Mouse (Mus musculus) forebrain, embryonic 14.5 days (tissue): ENCODE measurements around the gene Tle1. TPM values are rescaled to one million over a fixed set of nuclear protein-coding genes. Genes with fewer than 3 reads are reported as not detected.

Experiments used
- ATAC-seq: fragments of 200-750 bp; cut with Nextera tagmentation; 2 replicates; pipeline ENCODE4 v1.8.0; 2017; ENCODE audit warnings: mild to moderate bottlenecking, moderate library complexity
- DNase-seq: peaks from one replicate; pipeline ENCODE4 v3.0.0-alpha.2; 2015; ENCODE audit warnings: low spot score
- H3K27ac ChIP-seq: fragments of 300-500 bp; sonication (generic); 2 replicates; pipeline ENCODE4 v1.5.1; 2014; ENCODE audit warnings: low read depth, mild to moderate bottlenecking, control low read depth, low read length, moderate library complexity
- H3K27me3 ChIP-seq: fragments of 300-500 bp; sonication (generic); replicated peaks from 2 replicates; pipeline ENCODE4 v1.6.1; 2014; ENCODE audit warnings: low read length, control low read depth, mixed read lengths; ENCODE audit not compliant: control insufficient read depth, insufficient read depth
- H3K36me3 ChIP-seq: fragments of 300-500 bp; sonication (generic); 2 replicates; pipeline ENCODE4 v1.6.1; 2014; ENCODE audit warnings: low read length, control low read depth; ENCODE audit not compliant: control insufficient read depth, insufficient read depth
- H3K4me1 ChIP-seq: fragments of 300-500 bp; sonication (generic); 2 replicates; pipeline ENCODE4 v1.6.1; 2014; ENCODE audit warnings: antibody characterized with exemption, low read length, control low read depth; ENCODE audit not compliant: control insufficient read depth, insufficient read depth
- H3K4me2 ChIP-seq: fragments of 300-500 bp; sonication (generic); 2 replicates; pipeline ENCODE4 v1.6.1; 2014; ENCODE audit warnings: mild to moderate bottlenecking, control low read depth, low read length
- H3K4me3 ChIP-seq: fragments of 300-500 bp; sonication (generic); 2 replicates; pipeline ENCODE4 v1.5.1; 2014; ENCODE audit warnings: low read depth, low read length, control low read depth
- H3K9ac ChIP-seq: fragments of 300-500 bp; sonication (generic); 2 replicates; pipeline ENCODE4 v1.6.1; 2014; ENCODE audit warnings: mild to moderate bottlenecking, low read length, control low read depth, moderate library complexity
- H3K9me3 ChIP-seq: fragments of 300-500 bp; sonication (generic); replicated peaks from 2 replicates; pipeline ENCODE4 v1.6.1; 2016; ENCODE audit warnings: low read length, control low read depth, mixed read lengths; ENCODE audit not compliant: control insufficient read depth
- WGBS: fragments of 180-500 bp; shearing (Covaris S2); extraction: QIAGEN DNeasy Blood & Tissue Kit; methylation state at CpG from one replicate; pipeline ENCODE4 v1.1.7; 2014; 5-methylcytosine and 5-hydroxymethylcytosine counted together
- polyA plus RNA-seq: library from polyadenylated mRNA; unstranded; fragments of >200 nt; fragmentation: Nextera tagmentation; extraction: Ambion mirVana; gene quantifications from 2 replicates; pipeline ENCODE4 v1.2.1, GENCODE M21; 2014

Tle1 gene
- polyA plus RNA-seq, 1 experiment from 2014 or later = 41.2 TPM

DNA sequence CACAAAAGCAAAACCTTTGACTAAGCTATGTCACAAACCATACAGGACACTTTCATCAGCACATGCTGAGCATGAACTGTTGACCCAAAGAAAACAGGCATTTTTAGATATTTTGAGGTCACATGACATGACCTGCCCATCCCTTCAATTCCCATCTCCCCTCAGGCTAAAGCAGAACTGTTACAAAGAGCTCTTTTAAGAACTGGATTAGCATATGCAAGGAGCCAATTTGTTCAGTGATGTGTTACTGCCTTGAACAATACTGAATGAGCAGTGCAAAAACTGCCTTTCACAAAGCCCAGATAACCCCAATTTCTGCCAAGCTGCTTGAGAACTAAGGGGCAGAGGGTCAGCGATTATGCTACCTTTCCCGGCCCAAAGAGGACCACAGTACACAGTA lies 54.7 kb downstream of the Tle1 start:
- peaks cover 12% of the 10 kb centered on the region for H3K36me3 ChIP-seq
- H3K4me1 ChIP-seq = peaks cover 19% of the 10 kb centered on the region
- H3K27ac ChIP-seq = peak overlapping the region; percentile 46; the same call in 1 of the 2 replicates
- 2% methylated on average over 2 of the region's 2 CpGs for WGBS
- H3K9me3 ChIP-seq = no peaks in the 10 kb centered on the region
- H3K4me2 ChIP-seq = no peak overlapping the region
- no peak overlapping the region for H3K9ac ChIP-seq
- no peak overlapping the region for H3K4me3 ChIP-seq
- ATAC-seq (peak; percentile 91), DNase-seq (peak; percentile 83)
- H3K27me3 ChIP-seq = no peaks in the 10 kb centered on the region

DNA sequence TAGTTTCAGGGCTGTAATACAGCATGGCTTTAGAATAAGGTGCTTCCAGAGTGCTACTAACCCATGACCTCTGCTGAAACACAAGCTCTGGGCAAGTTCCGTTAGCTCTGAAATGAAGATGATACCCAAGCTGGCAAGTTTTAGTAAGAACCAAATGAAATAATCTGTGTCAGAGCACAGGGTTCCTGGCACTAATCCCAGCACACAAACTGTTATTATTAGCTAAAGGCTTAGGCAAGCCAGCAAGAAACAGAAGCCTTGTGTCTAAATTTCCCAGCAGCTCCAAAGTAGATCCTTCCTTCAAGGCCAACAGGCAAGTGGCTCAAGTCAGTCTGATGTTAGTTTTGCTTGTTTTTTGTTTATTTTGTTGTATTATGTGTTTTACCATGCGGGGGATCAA lies 56.2 kb downstream of the Tle1 start:
- ATAC-seq = no peak
- peaks cover 25% of the 10 kb centered on the region for H3K4me1 ChIP-seq
- H3K36me3 ChIP-seq = peaks cover 27% of the 10 kb centered on the region
- H3K9me3 ChIP-seq = no peaks in the 10 kb centered on the region
- no peak overlapping the region for H3K4me3 ChIP-seq
- no peak overlapping the region for H3K4me2 ChIP-seq
- no peaks in the 10 kb centered on the region for H3K27me3 ChIP-seq
- peak; percentile 39 for DNase-seq
- no peak overlapping the region for H3K9ac ChIP-seq
- WGBS = 70% methylated on average over 2 of the region's 2 CpGs
- no peak overlapping the region for H3K27ac ChIP-seq

DNA sequence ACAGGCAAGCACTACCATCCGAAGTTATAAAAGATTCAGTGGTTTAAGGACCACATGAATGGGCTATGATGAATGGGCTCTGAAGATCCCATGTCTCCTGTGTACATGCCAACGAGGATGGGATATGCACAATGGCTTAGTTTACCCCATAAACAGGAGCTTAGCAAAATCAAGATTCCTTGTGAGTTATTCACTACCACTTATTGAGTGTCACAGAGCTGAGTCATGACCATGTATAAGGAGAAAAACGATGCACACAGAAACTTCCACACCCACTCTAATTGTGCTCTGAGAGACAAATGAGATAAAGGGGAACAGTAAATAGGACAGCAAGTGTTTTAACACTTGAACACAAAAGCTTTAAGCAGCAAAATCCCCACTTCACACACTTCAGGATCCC lies 60.0 kb downstream of the Tle1 start:
- no peaks in the 10 kb centered on the region for H3K9me3 ChIP-seq
- no peak for ATAC-seq
- H3K4me1 ChIP-seq = peaks cover 10% of the 10 kb centered on the region; the same call in 1 of the 2 replicates
- H3K4me2 ChIP-seq = no peak overlapping the region
- no peak overlapping the region for H3K27ac ChIP-seq
- 48% methylated on average over 3 of the region's 3 CpGs for WGBS
- H3K36me3 ChIP-seq = peaks cover 54% of the 10 kb centered on the region
- H3K9ac ChIP-seq = no peak overlapping the region
- H3K27me3 ChIP-seq = no peaks in the 10 kb centered on the region
- no peak for DNase-seq
- no peak overlapping the region for H3K4me3 ChIP-seq

DNA sequence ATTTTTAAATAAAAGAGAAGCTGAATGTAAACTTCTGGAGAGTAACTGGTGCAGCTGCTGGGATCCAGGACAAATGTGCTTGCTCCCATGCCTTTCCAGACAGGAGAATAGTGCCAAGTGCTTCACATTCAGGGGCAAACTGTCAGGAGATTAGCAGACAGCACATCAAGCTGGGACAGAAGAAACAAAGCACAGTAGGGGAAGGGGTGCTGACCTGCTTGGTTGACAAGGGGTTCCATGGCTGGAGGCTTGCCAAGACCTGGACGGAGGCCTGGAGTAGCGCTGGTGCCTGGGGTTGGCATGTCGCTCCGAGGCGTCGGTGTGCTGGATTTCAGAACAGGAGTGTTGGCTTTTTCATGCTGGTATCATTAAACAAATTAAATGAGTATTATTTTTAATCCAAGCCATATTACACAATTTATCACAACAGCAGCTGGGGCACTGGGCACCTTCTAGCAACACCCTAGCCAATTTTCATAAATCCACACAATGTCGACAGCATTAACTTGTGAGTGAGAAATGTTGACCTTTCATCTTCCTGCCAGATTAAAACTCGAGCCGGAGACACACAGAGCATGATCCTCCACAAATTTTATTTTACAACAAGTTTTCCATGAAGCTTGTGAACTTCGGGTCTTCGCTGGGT lies 61.1 kb downstream of the Tle1 start:
- 39% methylated on average over 11 of the region's 11 CpGs for WGBS
- no peak overlapping the region for H3K4me2 ChIP-seq
- peaks cover 57% of the 10 kb centered on the region for H3K36me3 ChIP-seq
- no peak overlapping the region for H3K27ac ChIP-seq
- no peaks in the 10 kb centered on the region for H3K27me3 ChIP-seq
- no peak overlapping the region for H3K4me3 ChIP-seq
- H3K9ac ChIP-seq = no peak overlapping the region
- H3K9me3 ChIP-seq = no peaks in the 10 kb centered on the region
- H3K4me1 ChIP-seq = peaks cover 7% of the 10 kb centered on the region; the same call in 1 of the 2 replicates
- ATAC-seq = peak; percentile 78
- DNase-seq = peak; percentile 82

DNA sequence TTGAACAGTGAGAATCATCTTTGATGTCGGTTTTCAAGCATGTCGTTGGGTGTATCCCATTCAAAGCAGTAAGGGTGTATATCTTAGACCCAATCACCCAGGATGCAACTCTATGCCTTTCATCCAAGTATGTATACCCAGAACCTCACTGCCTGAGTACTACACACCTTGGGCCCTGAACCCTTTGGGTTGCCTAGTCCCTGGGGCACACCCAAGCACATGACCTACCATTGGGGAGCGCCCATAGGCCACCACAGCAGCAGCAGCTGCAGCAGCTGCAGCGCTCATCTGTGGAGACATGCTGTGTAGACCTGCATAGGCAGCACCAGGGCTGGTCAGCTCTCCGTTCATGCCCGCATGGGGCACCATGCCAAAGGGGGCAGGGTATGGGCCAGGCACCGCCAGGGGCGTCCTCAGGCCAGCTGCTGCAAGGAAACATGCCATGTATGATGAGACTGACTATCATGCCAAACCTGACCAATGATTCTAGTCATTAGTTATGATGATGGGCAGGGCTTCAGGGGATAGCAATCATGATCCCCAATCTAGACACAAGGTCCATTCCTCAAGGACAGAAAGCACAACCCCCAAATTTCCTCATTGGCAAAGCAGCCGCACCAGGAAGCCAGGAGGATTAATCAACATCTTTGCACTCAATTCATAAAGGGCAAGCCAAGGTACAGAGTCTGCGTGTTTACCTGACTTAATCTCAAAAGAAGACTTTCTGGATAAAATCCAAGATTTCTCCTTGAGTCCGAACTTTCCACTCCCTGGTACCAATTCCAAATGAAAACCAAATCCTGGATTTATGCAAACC lies 62.2 kb downstream of the Tle1 start:
- ATAC-seq (no peak), DNase-seq (no peak)
- Histone ChIP-seq H3K4me1 (peaks cover 7% of the 10 kb centered on the region; the same call in 1 of the 2 replicates), H3K9me3 (no peaks in the 10 kb centered on the region), H3K27ac (no peak overlapping the region), H3K9ac (no peak overlapping the region), H3K4me2 (no peak overlapping the region), H3K36me3 (peaks cover 53% of the 10 kb centered on the region), H3K27me3 (no peaks in the 10 kb centered on the region), H3K4me3 (no peak overlapping the region)
- 91% methylated on average over 11 of the region's 11 CpGs for WGBS

DNA sequence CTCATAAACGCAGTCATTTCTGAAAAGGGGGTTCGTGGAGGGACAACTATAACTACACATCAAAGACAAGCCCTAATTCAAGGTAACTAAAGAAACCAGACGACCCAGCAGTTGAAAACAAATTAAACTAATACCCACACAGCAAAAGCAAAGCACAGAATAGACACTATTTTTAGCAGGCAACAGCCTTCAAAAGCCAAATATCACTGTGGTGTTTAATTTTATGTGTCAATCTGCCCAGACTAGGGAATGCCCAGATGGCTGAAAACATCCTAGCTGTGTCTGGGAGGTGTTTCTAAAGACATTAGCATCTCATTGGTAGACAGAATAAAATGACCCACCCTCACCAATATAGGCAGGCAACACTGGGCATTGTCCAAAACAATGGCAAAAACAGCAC lies 68.1 kb downstream of the Tle1 start:
- ATAC-seq (no peak), DNase-seq (no peak)
- 70% methylated on average over 3 of the region's 3 CpGs for WGBS
- H3K9me3 ChIP-seq = no peaks in the 10 kb centered on the region
- H3K27me3 ChIP-seq = no peaks in the 10 kb centered on the region
- no peak overlapping the region for H3K4me3 ChIP-seq
- no peak overlapping the region for H3K4me2 ChIP-seq
- H3K27ac ChIP-seq = no peak overlapping the region
- no peak overlapping the region for H3K9ac ChIP-seq
- peaks cover 29% of the 10 kb centered on the region for H3K36me3 ChIP-seq
- H3K4me1 ChIP-seq = no peaks in the 10 kb centered on the region; the same call in 1 of the 2 replicates

DNA sequence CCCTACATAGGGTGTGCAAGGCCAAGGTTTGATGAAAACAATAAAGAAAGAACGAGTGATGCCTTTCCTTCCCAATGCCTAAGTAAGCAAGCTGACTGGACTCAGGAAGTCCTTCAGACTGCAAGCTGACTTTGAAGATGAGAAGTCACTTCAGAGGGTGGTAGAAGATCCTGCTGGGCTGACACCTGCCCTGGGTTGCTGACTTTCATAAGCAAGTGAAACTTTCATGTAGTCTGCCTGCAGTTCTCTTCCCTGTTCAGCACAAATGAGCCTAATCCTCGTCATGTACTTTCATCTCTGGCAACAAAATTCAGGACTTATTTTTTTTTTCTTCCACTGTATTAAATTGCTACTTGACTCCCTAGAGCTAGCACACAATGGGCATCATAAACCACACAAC lies 73.1 kb downstream of the Tle1 start:
- DNase-seq (no peak), ATAC-seq (no peak)
- H3K4me1 ChIP-seq = no peaks in the 10 kb centered on the region
- WGBS = 65% methylated on average over 2 of the region's 2 CpGs
- H3K4me2 ChIP-seq = no peak overlapping the region
- H3K27ac ChIP-seq = no peak overlapping the region
- peaks cover 38% of the 10 kb centered on the region for H3K36me3 ChIP-seq
- H3K4me3 ChIP-seq = no peak overlapping the region
- H3K9ac ChIP-seq = no peak overlapping the region
- H3K27me3 ChIP-seq = no peaks in the 10 kb centered on the region
- H3K9me3 ChIP-seq = no peaks in the 10 kb centered on the region

DNA sequence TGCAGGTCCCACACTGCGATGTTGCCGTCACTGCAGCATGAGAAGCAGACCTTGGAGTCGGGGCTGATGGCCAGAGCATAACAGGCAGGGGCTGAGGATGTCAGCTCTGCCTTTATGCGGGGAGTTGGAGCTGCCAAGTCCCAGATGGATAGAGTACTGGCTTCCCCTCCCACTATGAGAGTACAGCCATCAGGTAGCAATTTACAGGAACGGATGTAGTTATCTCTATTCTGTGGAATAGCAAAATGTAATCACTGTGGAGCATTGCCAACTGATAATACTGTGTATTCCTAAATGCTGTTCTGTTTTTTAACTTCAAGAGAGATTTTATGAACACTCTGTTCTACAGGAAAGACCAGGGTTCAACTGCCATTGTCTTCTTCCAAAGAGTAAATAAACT lies 75.9 kb downstream of the Tle1 start:
- H3K4me2 ChIP-seq = no peak overlapping the region
- H3K9me3 ChIP-seq = no peaks in the 10 kb centered on the region
- no peak for DNase-seq
- H3K36me3 ChIP-seq = peaks cover 55% of the 10 kb centered on the region
- no peaks in the 10 kb centered on the region for H3K27me3 ChIP-seq
- no peak overlapping the region for H3K27ac ChIP-seq
- no peaks in the 10 kb centered on the region for H3K4me1 ChIP-seq
- no peak overlapping the region for H3K9ac ChIP-seq
- 93% methylated on average over 5 of the region's 5 CpGs for WGBS
- no peak overlapping the region for H3K4me3 ChIP-seq
- ATAC-seq = no peak

DNA sequence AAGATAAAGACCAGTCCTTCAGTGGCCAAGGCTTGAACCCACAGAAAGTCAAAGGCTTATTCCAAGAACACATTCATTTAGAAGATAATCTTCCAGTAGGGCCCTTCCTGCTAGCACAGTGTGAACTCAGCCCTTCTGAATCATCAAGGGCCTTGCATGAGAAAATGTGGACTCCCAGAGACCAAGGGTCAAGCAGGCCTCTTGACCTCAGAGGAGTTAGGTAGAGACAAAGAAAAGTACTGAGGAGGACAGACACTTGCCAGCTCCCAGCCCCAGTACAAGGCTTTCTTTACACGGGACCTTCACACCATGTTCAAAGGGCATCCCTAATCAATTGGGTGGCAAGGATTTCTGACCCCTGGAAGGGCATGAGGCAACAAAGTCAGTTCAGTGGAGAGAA lies 77.9 kb downstream of the Tle1 start:
- H3K36me3 ChIP-seq = peaks cover 69% of the 10 kb centered on the region
- H3K27ac ChIP-seq = no peak overlapping the region
- no peak overlapping the region for H3K9ac ChIP-seq
- no peaks in the 10 kb centered on the region for H3K9me3 ChIP-seq
- H3K4me1 ChIP-seq = no peaks in the 10 kb centered on the region
- 55% methylated on average over 1 of the region's 1 CpGs for WGBS
- H3K4me3 ChIP-seq = no peak overlapping the region
- H3K27me3 ChIP-seq = no peaks in the 10 kb centered on the region
- DNase-seq = no peak
- no peak for ATAC-seq
- no peak overlapping the region for H3K4me2 ChIP-seq
